Mouse (Mus musculus): ENCODE data around the gene Rhbdf2. TPM values are rescaled to one million over a fixed set of nuclear protein-coding genes. Genes with fewer than 3 reads are reported as not detected.
"Not testable (repeated sequence)": the region's sequence is repeated elsewhere in the genome, so short reads cannot be mapped to it uniquely, and the experiment has no call there.

The Rhbdf2 gene
- 9.5 and 9.8 TPM in 2 replicates for polyA plus RNA-seq (2015; fragmentation: Nextera tagmentation; extraction: Ambion mirVana)

GRCm38 (mm10) chr11:116626299-116627071, at the start of gene Rhbdf2:
Gene Rhbdf2 (minus strand): TSS chr11:116627019.
- WGBS = 64% methylated on average over 10 of the region's 10 CpGs
- H3K4me2 ChIP-seq = no peak within 1 kb of the TSS
- no peak within 1 kb of the TSS for H3K4me3 ChIP-seq (replicated peaks)
- no peaks in the 10 kb centered on the region for H3K36me3 ChIP-seq
- ATAC-seq (replicated peaks; ENCODE audit: low FRiP score) = no peak
- no peaks in the 10 kb centered on the region for H3K27me3 ChIP-seq
- H3K9me3 ChIP-seq (replicated peaks) = no peaks in the 10 kb centered on the region
- no peak within 1 kb of the TSS for H3K9ac ChIP-seq
- H3K4me1 ChIP-seq = peaks cover 47% of the 10 kb centered on the region
- H3K27ac ChIP-seq = no peak within 1 kb of the TSS

GRCm38 (mm10) chr11:116676175-116676976, 49.6 kb upstream of the Rhbdf2 start:
- peaks cover 81% of the 10 kb centered on the region for H3K36me3 ChIP-seq
- 89% methylated on average over 14 of the region's 14 CpGs for WGBS
- H3K4me2 ChIP-seq = no peak overlapping the region
- no peak overlapping the region for H3K9ac ChIP-seq
- H3K9me3 ChIP-seq (replicated peaks) = no peaks in the 10 kb centered on the region
- H3K4me3 ChIP-seq (replicated peaks) = no peak overlapping the region
- no peaks in the 10 kb centered on the region for H3K27me3 ChIP-seq
- H3K4me1 ChIP-seq = peaks cover 41% of the 10 kb centered on the region
- H3K27ac ChIP-seq = 0 out of 2 replicates have a peak overlapping the region, but pooled peaks have one; percentile 64
- ATAC-seq (replicated peaks; ENCODE audit: low FRiP score) = no peak

GRCm38 (mm10) chr11:116675429-116675828, 48.6 kb upstream of the Rhbdf2 start:
- H3K4me3 ChIP-seq (replicated peaks); H3K9ac ChIP-seq; H3K27me3 ChIP-seq; H3K9me3 ChIP-seq (replicated peaks); ATAC-seq (replicated peaks; ENCODE audit: low FRiP score); H3K4me2 ChIP-seq: not testable (repeated sequence)
- Histone ChIP-seq H3K4me1 (peaks cover 43% of the 10 kb centered on the region), H3K27ac (peak overlapping the region; percentile 64; the same call in 1 of the 2 replicates), H3K36me3 (peaks cover 73% of the 10 kb centered on the region)
- 74% methylated on average over 6 of the region's 6 CpGs for WGBS

- Histone ChIP-seq H3K4me1 (peaks cover 44% of the 10 kb centered on the region), H3K9me3 (replicated peaks) (no peaks in the 10 kb centered on the region), H3K4me3 (replicated peaks) (no peak overlapping the region), H3K36me3 (peaks cover 71% of the 10 kb centered on the region), H3K4me2 (no peak overlapping the region), H3K27ac (peak overlapping the region; percentile 64), H3K9ac (no peak overlapping the region), H3K27me3 (peaks cover 3% of the 10 kb centered on the region; the same call in 1 of the 2 replicates)
- WGBS = 55% methylated on average over 7 of the region's 7 CpGs
- no peak; the same call in 1 of the 2 replicates for ATAC-seq (replicated peaks; ENCODE audit: low FRiP score)
These were observed 48.0 kb upstream of the Rhbdf2 start for GRCm38 (mm10) chr11:116674616-116675379.

- peak overlapping the region; percentile 90; the same call in 1 of the 2 replicates for H3K9ac ChIP-seq
- peaks cover 4% of the 10 kb centered on the region; the same call in 1 of the 2 replicates for H3K27me3 ChIP-seq
- peaks cover 53% of the 10 kb centered on the region for H3K4me1 ChIP-seq
- no peaks in the 10 kb centered on the region for H3K9me3 ChIP-seq (replicated peaks)
- peak overlapping the region; percentile 64 for H3K27ac ChIP-seq
- H3K36me3 ChIP-seq = peaks cover 57% of the 10 kb centered on the region
- ATAC-seq (replicated peaks; ENCODE audit: low FRiP score) = no peak
- H3K4me2 ChIP-seq = peak overlapping the region; percentile 72
- WGBS = 80% methylated on average over 2 of the region's 2 CpGs
- 0 out of 2 replicates have a peak overlapping the region, but pooled peaks have one; percentile 5 for H3K4me3 ChIP-seq (replicated peaks)
These were observed 46.6 kb upstream of the Rhbdf2 start for GRCm38 (mm10) chr11:116673410-116673809.

- no peak for ATAC-seq (replicated peaks; ENCODE audit: low FRiP score)
- Histone ChIP-seq H3K4me3 (replicated peaks) (peak overlapping the region; percentile 88), H3K27me3 (peaks cover 4% of the 10 kb centered on the region; the same call in 1 of the 2 replicates), H3K4me2 (peak overlapping the region; percentile 72), H3K4me1 (peaks cover 53% of the 10 kb centered on the region), H3K9me3 (replicated peaks) (no peaks in the 10 kb centered on the region), H3K9ac (peak overlapping the region; percentile 90), H3K36me3 (peaks cover 50% of the 10 kb centered on the region), H3K27ac (peak overlapping the region; percentile 64; the same call in 1 of the 2 replicates)
- 15% methylated on average over 7 of the region's 7 CpGs for WGBS
These were observed 45.8 kb upstream of the Rhbdf2 start for GRCm38 (mm10) chr11:116672595-116672994.

- H3K27ac ChIP-seq = peak overlapping the region; percentile 83
- peak overlapping the region; percentile 72 for H3K4me2 ChIP-seq
- no peaks in the 10 kb centered on the region for H3K9me3 ChIP-seq (replicated peaks)
- ATAC-seq (replicated peaks; ENCODE audit: low FRiP score) = peak; percentile 7; the same call in 1 of the 2 replicates
- peaks cover 4% of the 10 kb centered on the region; the same call in 1 of the 2 replicates for H3K27me3 ChIP-seq
- H3K4me1 ChIP-seq = peaks cover 53% of the 10 kb centered on the region
- H3K36me3 ChIP-seq = peaks cover 43% of the 10 kb centered on the region
- peak overlapping the region; percentile 90 for H3K9ac ChIP-seq
- peak overlapping the region; percentile 88 for H3K4me3 ChIP-seq (replicated peaks)
- WGBS = under 1% methylated on average over 24 of the region's 24 CpGs
These were observed 45.1 kb upstream of the Rhbdf2 start for GRCm38 (mm10) chr11:116671845-116672434.

- peak overlapping the region; percentile 90 for H3K9ac ChIP-seq
- whole genome bisulfite sequencing = 2% methylated on average over 45 of the region's 45 CpGs
- H3K36me3 ChIP-seq = peaks cover 37% of the 10 kb centered on the region
- no peaks in the 10 kb centered on the region for H3K9me3 ChIP-seq (replicated peaks)
- H3K4me3 ChIP-seq (replicated peaks) = peak overlapping the region; percentile 88
- H3K27ac ChIP-seq = peak overlapping the region; percentile 83
- peak; percentile 86 for ATAC-seq (replicated peaks; ENCODE audit: low FRiP score)
- H3K27me3 ChIP-seq = peaks cover 4% of the 10 kb centered on the region; the same call in 1 of the 2 replicates
- peak overlapping the region; percentile 72 for H3K4me2 ChIP-seq
- H3K4me1 ChIP-seq = peaks cover 51% of the 10 kb centered on the region
These were observed 44.5 kb upstream of the Rhbdf2 start for GRCm38 (mm10) chr11:116671112-116671844.

GRCm38 (mm10) chr11:116670386-116670785, 43.6 kb upstream of the Rhbdf2 start:
- no peak overlapping the region for H3K4me3 ChIP-seq (replicated peaks)
- H3K27ac ChIP-seq = no peak overlapping the region
- H3K4me1 ChIP-seq = peaks cover 53% of the 10 kb centered on the region
- no peak overlapping the region for H3K9ac ChIP-seq
- H3K36me3 ChIP-seq = peaks cover 28% of the 10 kb centered on the region
- no peak for ATAC-seq (replicated peaks; ENCODE audit: low FRiP score)
- WGBS = 79% methylated on average over 7 of the region's 7 CpGs
- H3K9me3 ChIP-seq (replicated peaks) = no peaks in the 10 kb centered on the region
- peaks cover 4% of the 10 kb centered on the region; the same call in 1 of the 2 replicates for H3K27me3 ChIP-seq
- H3K4me2 ChIP-seq = no peak overlapping the region

- Histone ChIP-seq H3K9me3 (replicated peaks) (no peaks in the 10 kb centered on the region), H3K4me3 (replicated peaks) (no peak overlapping the region), H3K27me3 (peaks cover 4% of the 10 kb centered on the region; the same call in 1 of the 2 replicates), H3K9ac (no peak overlapping the region), H3K27ac (no peak overlapping the region), H3K4me1 (peaks cover 48% of the 10 kb centered on the region), H3K4me2 (no peak overlapping the region), H3K36me3 (peaks cover 23% of the 10 kb centered on the region)
- WGBS = 44% methylated on average over 13 of the region's 13 CpGs
- no peak for ATAC-seq (replicated peaks; ENCODE audit: low FRiP score)
These were observed 43.1 kb upstream of the Rhbdf2 start for GRCm38 (mm10) chr11:116669787-116670365.
